Mouse (Mus musculus) induced T-regulatory cell, adult 2 months (primary cell): Measurements from ENCODE around the gene Rab13.
"Not testable (repeated sequence)": the region's sequence is repeated elsewhere in the genome, so short reads cannot be mapped to it uniquely, and the experiment has no call there.

Experiments used
- DNase-seq: peaks from one replicate; pipeline ENCODE4 v3.0.0-alpha.2; 2012; ENCODE audit warnings: low read depth

Rab13 gene

DNA sequence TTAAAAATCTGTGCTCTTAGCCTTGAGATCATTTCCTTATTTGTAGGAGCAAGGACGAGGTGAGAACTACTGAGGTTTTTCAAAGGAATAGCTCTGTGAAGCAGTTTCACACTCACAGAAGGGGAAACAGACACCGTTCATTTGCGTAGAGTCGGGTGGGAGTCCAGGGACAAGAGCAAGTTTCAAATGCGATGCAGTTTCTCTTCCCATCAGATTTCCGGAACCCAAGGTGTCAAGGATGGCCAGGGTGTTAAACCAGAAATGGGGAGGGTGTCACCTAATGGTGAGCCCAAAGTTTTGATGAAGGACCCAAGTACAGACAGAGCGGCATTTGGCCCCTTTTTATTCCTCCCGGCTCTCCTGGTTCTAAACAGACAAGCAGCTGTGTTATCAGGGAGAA lies 17.6 kb downstream of the Rab13 start:
- no peak for DNase-seq

DNA sequence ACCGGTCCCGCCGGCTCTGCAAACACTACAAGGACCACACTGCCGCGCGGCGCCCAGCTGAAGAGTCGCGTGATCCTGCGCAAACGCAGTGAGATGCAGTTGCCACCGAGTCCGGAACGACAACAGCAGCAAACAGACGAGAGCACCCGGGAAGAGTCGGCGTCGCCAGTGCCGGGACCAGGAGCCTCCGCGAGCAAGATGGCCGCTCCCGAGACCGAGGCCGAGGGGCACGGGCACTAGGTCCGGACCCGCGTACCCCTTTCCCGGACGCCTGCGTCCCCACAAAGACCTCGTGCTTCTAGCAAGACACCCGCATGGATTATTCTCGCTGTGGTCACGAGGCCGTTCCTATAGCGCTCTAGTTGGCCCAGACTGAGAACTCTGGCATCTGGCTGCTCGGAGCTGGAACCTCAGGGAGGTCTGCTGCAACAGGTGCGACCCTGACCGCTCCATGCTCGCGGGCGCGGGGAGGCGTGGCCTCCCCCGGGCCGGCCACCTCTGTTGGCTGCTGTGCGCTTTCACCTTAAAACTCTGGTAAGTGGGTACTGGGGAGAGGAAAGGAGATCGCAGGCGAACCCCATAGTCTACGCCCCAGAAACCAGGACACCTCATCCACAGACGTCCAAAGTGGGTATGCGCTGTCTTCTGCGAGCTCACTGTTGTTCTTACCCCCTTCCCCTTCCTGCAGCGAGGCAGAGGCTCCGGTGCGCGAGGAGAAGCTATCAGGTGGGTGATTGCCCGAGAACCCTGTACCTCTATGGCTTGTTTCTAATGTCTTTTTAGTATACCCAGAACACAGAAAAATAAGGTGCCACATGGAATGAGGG lies 18.2 kb downstream of the Rab13 start, which contains the start of gene Jtb:
Jtb (plus strand) TSS at position 91 of the 827 bp plus-strand sequence.
- peak; percentile 95 for DNase-seq

DNA sequence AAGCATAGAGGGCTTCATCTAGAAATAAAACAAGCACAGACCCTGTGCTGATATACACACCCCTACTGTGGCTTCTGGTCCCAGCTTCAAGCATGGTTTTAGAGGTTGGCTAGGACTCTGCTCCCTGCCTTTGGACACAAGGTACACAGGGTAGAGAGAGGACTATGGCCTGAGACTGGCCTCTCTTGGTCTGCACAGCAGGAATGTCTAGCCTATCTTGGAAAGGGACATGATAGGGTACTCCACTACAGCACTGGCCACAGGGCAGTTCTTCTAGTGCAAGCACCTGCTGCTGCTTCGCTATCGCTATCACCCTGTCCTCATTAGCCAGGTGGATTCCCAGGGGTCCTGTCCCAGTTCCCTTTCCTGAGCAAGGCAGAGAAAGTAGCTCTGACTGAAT lies 27.8 kb downstream of the Rab13 start:
- DNase-seq, result no peak

DNA sequence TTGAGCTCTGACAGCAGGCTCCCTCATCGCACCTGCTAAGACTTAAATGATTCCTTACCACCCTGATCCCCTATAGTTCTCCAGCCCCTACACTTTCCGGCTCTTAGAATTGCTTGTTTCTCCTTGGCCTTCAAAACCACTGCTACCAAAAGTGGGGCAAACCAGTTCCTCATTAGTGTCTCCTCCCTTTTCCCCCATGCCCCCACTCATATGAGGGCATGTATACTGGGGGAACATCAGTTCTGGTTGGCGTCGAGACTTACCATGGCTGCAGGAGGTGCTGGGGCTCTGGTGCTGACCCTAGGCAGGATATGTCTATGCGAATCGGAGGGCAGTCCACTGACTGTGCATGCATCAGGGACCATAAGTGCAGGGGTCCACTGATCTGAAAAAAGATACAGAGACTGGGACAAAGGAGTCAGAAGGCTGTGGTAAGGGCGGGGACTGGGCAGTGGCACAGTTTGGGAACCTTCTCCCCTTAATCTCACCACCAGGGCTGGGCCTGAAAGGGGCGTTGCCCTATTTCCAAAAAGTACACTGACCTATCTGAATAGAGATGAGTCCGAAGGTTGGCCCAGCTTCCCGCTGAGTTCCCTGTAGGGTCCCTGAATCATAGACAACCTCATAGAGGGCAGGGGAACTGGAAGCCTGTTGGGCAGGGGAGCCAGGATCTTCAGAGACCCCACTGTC lies 28.3 kb downstream of the Rab13 start:
- DNase-seq, result no peak

DNA sequence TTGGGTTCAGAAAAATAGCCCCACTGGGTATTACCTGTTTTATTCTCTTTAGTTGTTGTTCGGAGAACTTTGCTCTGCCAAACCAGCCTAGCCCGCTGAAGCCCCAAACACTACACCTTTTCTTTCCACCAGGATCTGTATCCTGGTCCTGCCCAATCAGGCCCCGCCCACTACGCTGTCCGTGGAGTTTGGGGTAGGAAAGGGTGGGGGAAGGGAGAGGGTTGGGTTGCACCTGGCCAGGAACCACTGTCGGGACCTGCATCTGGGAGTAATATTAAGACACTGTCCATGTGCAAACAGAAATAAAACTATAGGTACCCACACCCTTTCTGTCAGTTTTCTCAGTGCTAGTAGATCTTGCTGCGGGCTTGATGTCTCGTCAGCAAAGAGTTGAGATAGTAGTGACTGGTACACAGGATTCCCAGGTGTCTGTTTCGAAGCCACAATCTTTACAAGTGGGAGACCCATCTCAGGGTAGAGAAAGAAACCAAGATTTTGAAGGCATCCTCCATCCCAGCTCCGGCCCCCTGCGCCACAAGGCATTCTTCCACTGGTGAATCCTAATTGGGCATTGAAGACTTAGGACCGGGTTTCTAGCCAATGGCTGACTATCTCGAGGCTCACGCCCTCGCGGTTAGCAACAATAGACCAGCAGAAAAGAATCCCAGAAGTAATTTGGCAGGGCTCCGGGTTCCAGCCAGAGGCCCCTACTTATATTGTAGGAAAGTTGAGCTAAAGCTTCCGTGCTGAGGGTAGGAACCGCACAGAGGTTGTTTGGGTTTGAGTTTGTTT lies 29.7 kb downstream of the Rab13 start, which contains the start of gene Creb3l4:
Creb3l4 (minus strand) TSS at position 529 of the 792 bp plus-strand sequence.
- no peak for DNase-seq

DNA sequence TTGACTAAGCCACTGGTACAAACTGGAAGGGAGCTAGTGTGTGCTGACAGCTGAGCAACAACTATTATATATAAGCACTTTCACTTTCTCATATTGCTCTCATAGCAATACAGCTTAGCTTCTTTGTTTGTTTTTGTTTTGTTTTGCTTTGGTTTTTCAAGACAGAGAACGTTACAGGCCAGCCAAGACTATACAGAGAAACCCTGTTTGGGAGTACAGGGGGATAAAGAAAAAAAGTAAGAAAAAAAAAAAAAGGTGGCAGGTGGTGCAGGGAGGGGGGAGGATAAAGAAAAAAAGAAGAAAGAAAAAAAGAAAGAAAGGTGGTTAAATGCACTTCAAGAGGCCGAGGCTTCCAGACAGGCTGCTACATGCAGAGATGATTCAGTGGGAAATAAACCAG lies 31.9 kb downstream of the Rab13 start:
- peak; percentile 66 for DNase-seq

DNA sequence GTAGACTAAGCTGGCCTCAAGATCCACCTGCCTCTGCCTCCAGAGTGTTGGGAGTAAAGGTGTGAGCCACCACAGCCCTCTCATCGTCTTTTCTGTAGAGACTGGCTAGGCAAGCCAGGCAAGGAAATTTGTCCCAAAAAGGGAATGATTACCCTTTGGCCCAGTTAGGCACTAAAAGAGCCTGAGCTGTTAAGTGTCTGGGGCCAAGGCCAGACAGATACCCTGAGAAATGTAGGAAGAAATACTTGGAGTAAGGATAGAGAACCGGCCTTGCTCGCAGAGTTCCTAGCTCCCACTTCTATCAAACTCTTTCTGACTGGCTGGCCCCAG lies 34.1 kb downstream of the Rab13 start:
- DNase-seq, result no peak

DNA sequence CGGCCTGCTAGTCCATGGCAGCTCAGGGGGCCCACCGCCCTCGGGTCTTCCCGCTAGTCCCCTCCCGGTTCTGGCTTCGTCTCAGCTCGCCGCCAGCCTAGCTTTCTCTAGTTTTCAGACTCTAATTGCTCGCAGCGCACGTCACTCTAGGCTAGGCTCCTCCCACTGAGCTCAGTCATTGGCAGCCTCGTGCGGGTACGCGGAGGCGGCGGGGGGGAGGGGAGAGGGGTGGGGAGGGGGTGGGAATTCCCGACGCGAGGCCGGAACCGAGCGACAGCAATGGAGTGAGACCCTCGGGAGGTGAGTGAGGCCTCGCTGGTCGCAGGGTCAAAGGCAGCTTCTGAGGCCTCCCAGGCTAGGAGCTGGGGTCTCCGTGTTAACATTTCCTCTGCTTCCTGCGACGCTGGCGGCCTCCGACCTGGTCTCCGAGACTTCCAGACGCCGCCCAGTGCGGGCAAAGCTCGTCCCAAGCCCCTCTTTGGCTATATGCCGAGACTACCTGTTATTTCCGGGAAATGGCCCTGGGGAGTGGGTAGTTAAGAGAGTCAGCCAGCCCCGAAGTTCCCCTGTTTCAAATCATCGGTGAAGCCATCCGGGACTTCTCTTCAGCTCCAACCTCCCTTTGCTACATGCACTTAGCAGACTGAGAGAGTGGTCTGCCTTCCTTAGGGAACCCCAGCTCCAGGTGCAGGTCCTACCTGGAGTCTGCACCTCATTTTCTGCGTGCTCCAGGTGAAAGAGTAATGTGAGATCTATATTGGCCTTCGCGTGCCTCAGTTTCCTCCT lies 34.7 kb downstream of the Rab13 start, which contains the start of gene Slc39a1:
Slc39a1 (plus strand) TSS at position 213 of the 786 bp plus-strand sequence.
- peak; percentile 96 for DNase-seq

DNA sequence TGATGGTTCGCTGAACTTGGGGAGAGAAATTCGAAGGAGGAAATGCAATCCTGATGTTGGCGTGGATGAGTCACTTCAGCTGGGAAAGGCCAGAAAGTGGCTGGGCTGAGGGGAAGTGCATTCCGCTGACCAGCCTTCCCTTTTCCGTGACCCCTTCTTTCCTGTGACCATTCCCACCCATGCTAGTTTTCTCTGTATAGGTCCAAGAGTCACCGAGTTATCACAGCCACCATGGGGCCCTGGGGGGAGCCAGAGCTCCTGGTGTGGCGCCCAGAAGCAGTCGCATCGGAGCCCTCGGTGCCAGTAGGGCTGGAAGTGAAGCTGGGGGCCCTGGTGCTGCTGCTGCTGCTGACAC lies 35.2 kb downstream of the Rab13 start:
- no peak for DNase-seq

DNA sequence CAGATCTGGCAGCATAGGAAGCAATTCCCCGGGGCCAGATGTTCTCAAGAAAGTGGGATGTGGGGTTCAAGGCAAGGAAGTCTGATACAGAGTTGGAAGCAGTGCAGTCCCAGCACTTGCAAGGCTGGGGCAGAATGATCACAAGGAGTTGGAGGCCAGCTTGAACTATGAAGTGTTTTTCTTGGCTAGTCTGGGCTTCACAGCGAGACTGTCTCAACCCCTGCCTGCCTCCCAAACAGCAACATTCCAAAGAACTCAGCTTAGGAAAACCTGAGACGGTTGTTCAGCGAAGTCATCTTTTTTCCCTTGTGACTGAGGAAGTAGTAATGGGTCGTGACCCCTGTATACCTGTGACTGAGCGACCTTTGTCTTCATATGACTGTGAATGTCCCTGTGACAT lies 37.3 kb downstream of the Rab13 start:
- DNase-seq, result no peak

DNA sequence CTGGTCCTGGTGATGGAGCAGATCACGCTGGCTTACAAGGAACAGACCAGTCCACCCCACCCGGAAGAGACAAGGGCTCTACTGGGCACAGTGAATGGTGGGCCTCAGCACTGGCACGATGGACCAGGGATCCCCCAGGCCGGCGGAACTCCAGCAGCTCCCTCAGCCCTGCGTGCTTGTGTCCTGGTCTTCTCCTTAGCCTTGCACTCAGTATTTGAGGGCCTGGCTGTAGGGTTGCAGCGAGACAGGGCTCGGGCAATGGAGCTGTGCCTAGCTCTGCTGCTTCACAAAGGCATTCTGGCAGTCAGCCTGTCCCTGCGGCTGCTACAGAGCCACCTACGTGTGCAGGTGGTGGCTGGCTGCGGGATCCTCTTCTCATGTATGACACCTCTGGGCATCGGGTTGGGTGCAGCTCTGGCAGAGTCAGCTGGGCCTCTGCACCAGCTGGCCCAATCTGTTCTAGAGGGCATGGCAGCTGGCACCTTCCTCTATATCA lies 38.3 kb downstream of the Rab13 start:
- not testable (repeated sequence) for DNase-seq

DNA sequence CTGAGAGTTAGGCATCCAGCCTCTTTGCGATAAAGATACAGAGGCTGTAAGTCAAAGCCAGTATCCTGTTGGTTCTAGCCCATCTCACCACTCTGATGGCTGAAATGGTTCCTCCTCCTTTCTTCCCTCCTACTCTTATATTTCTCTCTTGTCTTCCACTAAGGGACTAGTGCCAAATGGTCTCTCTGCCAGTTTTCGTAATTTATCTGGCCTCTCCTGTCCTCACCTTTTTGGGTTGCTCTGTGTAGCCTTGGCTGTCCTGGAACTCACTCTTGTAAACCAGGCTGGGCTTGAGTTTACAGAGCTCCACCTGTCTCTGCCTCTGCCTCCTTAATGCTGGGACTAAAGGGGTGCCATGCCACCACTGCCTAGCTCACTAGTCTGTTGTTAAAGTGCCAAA lies 39.2 kb downstream of the Rab13 start:
- DNase-seq, result not testable (repeated sequence)

DNA sequence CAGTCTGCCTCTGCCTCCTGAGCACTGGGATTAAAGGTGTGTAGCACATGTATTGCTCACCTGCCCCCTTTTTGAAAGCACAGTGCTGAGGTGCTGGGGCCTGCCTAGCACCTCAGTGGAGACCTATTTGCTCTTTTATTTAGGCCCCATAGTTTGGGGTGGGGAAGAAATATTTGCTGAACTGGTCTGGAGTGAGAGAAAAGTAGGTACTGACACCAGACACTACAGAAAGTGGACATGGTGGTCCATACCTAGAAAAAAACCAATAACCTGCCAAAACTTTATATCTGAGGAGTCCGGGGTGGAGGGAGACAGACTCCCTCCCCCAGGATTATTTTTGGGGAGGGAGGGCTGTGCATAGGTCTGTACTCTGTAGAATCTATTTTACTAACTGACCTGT lies 39.7 kb downstream of the Rab13 start:
- peak; percentile 39 for DNase-seq

DNA sequence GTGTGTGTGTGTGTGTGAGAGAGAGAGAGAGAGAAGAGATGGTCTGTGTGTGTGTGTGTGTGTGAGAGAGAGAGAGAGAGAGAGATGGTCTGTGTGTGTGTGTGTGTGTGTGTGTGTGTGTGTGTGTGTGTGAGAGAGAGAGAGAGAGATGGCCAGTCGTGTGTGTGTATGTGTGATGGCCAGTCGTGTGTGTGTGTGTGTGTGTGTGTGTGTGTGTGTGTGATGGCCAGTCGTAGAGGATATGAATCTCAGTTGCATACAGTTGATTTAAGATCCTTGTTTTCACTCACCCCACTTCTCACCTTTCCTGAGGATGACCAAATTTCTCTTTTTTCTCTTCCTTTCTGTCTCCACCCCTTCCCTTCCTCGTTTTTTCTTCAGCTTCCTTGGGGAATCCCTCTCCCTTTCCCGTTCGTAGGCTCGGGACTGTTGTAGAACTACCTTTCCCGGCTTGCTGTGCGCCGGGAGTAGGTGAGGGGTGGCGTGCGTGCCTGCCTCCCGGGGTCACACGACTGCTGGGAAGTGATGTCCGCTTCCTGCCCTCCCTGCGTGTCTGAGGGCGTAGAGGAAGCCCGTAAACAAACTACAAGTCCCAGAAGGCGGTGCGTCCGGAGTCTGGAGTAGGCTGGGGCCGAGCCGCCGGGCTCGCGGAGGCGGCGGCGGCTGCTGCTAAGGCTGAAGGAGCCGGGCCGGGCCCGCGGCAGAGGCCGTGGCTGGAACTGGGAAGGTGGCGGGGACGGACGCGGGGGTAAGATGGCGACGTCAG lies 40.3 kb downstream of the Rab13 start, which contains the start of gene Crtc2:
Crtc2 (plus strand) TSS at position 511 of the 766 bp plus-strand sequence.
- DNase-seq, result peak; percentile 95

DNA sequence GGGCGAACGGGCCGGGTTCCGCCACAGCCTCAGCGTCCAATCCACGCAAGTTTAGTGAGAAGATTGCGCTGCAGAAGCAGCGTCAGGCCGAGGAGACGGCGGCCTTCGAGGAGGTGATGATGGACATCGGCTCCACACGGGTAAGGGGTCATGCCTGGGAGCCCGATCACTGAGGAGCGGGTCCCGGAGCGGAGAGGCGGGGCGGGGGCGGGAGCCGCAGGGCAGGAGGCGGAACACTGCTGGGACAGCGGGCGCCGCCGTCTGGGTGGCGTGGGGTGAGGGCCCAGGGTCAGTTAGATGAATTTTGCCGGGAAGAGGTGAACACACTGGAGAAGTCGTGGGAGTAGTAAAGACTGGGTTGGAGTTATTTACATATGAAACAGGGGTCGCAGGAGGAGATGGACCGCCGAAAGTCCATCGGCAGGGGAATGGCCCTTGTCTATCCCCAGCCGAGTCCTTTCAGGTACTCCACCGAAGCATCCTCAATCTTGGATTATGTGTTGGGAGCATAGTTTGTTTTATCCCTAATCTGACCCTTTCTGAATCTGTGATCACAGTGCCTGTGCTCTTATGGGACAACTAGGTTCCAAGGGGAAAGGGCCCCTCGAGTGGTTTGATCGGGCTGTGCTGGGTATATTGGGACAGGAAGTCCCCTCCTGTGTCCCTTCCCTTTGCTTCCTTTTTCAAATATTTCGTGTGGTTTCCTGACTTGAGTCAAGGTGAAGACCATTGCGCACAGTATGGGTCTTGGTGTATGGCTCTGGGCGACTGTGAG lies 41.1 kb downstream of the Rab13 start:
- peak; percentile 73 for DNase-seq

DNA sequence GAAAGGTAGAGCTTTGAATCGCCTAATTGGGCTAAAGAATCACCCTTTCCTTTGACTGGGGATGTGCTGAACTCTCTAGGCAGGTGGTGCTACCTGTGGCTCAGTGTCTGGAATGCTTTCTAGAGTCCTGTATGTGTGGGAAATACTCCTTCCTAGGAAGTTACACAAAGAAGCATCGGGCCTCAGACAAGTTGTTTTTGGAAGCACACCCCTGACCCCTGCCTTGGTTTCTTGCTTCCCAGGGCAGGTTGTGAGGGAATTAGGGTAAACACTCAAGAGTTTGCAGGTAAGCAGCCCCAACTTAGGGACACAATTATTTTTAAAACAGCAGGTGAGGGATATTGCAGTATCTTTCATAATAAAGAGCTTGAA lies 41.7 kb downstream of the Rab13 start:
- DNase-seq, result no peak

DNA sequence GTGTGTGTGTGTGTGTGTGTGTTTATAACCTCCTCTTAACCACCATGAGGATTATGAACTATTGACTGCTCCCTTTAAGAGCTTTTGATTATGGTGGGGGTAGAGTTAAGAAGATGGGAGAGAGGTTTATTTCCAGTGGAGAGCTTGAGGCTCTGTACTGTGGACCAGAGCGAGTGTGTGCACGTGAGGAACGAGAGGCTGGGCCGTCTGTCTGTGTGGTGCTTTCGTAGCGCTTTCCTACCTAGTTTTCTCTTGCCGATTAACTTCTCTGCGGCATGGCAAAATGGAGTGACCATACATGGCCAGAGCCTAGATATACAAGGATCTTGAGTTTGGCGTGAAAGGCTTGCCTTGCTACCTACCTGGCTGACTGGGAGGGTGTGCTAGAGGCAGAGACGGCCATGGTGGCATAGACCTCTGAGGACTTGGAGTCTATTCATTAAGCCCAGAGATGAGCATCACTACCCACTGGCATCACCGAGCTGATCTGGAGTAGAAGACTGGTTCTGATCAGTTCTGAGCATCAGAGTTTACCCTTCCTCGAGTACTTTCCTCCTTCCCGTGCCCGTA lies 42.4 kb downstream of the Rab13 start:
- no peak for DNase-seq

DNA sequence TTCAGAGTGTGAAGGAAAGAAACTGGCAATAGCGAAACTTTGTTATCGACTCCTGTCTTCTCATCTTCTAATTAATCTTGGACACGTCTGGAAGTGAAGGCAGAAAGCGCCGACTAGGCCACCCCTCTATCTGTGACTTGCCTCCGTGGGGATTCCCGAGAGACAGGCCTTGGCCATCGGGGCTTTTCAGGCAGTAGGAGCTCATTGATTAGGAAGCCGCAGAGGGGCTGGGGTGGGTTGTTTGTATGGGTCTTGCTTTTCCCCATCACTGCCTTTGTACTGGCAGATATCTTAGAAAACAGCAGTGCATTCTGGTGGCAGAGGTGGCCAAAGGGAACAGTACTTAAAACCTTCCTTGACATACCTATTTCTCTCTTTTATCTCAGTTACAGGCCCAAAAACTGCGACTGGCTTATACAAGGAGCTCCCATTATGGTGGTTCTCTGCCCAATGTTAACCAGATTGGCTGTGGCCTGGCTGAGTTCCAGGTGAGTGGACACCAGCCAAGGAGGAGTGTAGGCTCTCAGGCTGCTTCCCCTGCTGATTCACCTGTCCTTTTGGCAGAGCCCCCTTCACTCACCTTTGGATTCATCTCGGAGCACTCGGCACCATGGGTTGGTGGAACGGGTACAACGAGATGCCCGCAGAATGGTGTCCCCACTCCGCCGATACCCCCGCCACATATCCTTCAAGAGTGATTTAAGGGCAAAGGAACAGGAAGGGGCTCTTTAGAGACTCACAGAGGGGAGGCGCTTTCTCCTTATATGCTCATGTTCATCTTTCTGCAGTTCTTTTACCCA lies 43.4 kb downstream of the Rab13 start:
- no peak for DNase-seq

DNA sequence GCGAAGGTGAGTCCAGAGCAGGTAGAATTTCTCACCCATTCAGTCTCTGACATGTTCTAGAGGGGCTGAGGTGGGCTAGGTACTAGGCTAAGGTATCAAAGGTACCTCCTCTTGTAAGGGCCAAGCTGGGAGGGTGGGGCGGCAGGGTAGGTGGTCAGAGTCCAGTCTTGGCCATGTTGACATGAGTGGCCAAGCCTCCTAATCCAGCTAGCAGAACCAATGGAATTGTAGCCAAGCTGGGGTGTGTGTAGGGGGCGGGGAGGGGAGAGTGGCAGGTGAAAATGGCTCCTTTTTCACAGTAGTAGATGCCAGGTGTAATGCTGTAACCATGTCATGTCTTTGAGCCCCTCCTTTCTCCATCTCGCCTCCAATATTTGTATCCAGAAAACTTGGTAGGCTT lies 45.0 kb downstream of the Rab13 start:
- no peak for DNase-seq
